Mouse (Mus musculus) kidney, embryonic 15.5 days (tissue): Measurements from ENCODE around the gene Adam12. TPM values are rescaled to one million over a fixed set of nuclear protein-coding genes. Genes with fewer than 3 reads are reported as not detected.

ENCODE experiments used
- ATAC-seq: fragments of 200-750 bp; cut with Nextera tagmentation; replicated peaks from 2 replicates; pipeline ENCODE4 v1.8.0; 2017; ENCODE audit warnings: moderate TSS enrichment; ENCODE audit not compliant: low FRiP score
- H3K27ac ChIP-seq: fragments of 300-500 bp; sonication (generic); 2 replicates; pipeline ENCODE4 v1.5.1; 2015; ENCODE audit warnings: mild to moderate bottlenecking, inconsistent platforms
- H3K27me3 ChIP-seq: fragments of 300-500 bp; sonication (generic); 2 replicates; pipeline ENCODE4 v1.6.1; 2015; ENCODE audit warnings: inconsistent platforms
- H3K36me3 ChIP-seq: fragments of 300-500 bp; sonication (generic); 2 replicates; pipeline ENCODE4 v1.6.1; 2015; ENCODE audit warnings: inconsistent platforms
- H3K4me1 ChIP-seq: fragments of 300-500 bp; sonication (generic); 2 replicates; pipeline ENCODE4 v1.6.1; 2015; ENCODE audit warnings: inconsistent platforms
- H3K4me2 ChIP-seq: fragments of 300-500 bp; sonication (generic); 2 replicates; pipeline ENCODE4 v1.6.1; 2015; ENCODE audit warnings: moderate library complexity, mild to moderate bottlenecking, inconsistent platforms
- H3K4me3 ChIP-seq: fragments of 300-500 bp; sonication (generic); replicated peaks from 2 replicates; pipeline ENCODE4 v1.5.1; 2015; ENCODE audit warnings: mild to moderate bottlenecking, inconsistent platforms
- H3K9ac ChIP-seq: fragments of 300-500 bp; sonication (generic); 2 replicates; pipeline ENCODE4 v1.6.1; 2015; ENCODE audit warnings: mild to moderate bottlenecking, inconsistent platforms
- H3K9me3 ChIP-seq: fragments of 300-500 bp; sonication (generic); replicated peaks from 2 replicates; pipeline ENCODE4 v1.6.1; 2016; ENCODE audit warnings: inconsistent platforms
- WGBS: fragments of 180-500 bp; shearing (Covaris S2); methylation state at CpG from one replicate; pipeline ENCODE4 v1.1.7; 2015; ENCODE audit warnings: mixed read lengths; 5-methylcytosine and 5-hydroxymethylcytosine counted together
- polyA plus RNA-seq: library from polyadenylated mRNA; unstranded; fragments of >200 nt; fragmentation: Nextera tagmentation; extraction: Ambion mirVana; gene quantifications from 2 replicates; pipeline ENCODE4 v1.2.1, GENCODE M21; 2015

Gene Adam12
- polyA plus RNA-seq, 1 experiment from 2014 or later: 6.8 TPM

DNA sequence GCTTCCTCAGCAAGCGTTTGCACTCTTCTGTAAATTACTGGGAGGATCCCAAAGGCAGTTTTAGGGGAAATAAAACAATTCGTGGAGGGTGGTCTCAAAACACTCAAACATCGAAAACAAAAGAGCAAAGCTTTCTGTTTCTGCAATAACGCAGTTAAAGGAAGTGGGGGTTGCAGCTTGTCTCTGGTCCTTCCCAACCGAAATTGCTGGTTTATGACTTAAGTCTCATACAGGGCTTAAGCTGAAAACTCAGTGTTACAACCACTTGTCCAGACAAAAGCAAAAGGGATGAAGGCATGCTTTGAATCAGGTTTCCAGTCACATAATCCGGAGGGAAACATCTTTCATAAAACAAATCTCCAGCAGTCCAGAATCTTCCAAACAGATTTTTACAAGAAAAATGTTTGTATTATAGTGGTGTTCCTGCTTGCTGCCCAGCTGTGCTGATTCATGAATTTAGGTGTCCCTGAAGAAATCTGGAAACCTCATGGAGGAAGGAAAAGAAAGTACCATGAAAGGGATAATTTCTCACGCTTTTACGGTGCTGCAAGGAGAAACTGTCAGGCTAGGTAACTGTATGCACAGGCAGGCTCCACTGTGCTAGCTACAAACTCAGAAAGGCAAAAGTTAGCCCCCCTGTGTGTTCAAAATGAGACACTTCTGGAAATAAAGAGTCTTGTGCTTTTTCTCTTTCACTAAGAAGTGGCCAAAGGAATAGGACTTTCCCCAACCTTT is 255.4 kb downstream of the Adam12 start:
- H3K27me3 ChIP-seq: no peaks in the 10 kb centered on the region
- H3K4me2 ChIP-seq: no peak overlapping the region
- no peak overlapping the region for H3K9ac ChIP-seq
- WGBS: 17% methylated on average over 8 of the region's 8 CpGs
- H3K4me3 ChIP-seq: no peak overlapping the region
- no peaks in the 10 kb centered on the region for H3K36me3 ChIP-seq
- ATAC-seq: no peak
- peaks cover 21% of the 10 kb centered on the region for H3K4me1 ChIP-seq
- no peak overlapping the region for H3K27ac ChIP-seq
- no peaks in the 10 kb centered on the region for H3K9me3 ChIP-seq

DNA sequence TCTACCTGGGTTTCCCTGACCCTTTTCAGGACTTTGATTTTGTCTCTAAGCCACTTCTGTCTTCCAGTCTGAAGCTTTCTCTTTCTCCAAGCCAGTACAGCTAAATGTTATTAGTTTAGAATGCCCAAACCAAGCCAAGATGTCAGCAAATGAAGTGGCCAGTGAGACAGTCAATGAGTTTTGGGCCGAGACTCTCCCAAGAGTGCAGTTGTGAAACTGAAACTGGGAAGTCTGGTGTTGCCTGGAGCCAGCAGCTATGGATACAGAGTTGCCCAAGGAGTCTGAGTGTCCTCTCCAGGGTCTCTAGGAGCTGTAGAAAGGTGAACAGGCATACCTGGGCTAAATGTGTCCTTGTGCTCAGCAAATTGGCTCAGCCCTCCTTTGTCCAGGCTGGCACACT is 260.9 kb downstream of the Adam12 start:
- WGBS: 80% methylated on average over 1 of the region's 1 CpGs
- no peak for ATAC-seq

DNA sequence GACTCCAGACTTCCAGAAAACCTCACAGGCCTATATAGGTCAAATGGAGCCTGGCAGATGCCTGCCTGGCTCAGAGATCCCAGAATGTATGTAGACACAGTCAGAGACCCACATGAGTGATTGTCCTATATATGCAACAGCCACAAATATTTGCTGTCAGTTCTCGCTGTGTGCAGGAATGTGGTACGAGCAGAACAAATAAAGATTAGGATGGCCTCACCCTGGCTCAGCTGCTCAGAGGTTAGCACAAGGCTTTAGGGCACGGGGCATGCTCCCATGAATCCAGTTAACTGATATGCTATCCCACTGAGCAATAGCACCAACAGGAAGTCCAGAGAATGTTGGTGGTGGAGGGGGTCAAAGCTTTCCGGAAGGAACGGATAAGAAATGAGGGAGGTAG is 261.5 kb downstream of the Adam12 start:
- no peaks in the 10 kb centered on the region for H3K9me3 ChIP-seq
- no peak overlapping the region for H3K9ac ChIP-seq
- no peak overlapping the region for H3K4me3 ChIP-seq
- no peak for ATAC-seq
- H3K4me2 ChIP-seq: no peak overlapping the region
- peaks cover 13% of the 10 kb centered on the region; the same call in 1 of the 2 replicates for H3K4me1 ChIP-seq
- no peaks in the 10 kb centered on the region for H3K36me3 ChIP-seq
- no peak overlapping the region; the same call in 1 of the 2 replicates for H3K27ac ChIP-seq
- no peaks in the 10 kb centered on the region for H3K27me3 ChIP-seq
- 41% methylated on average over 5 of the region's 5 CpGs for WGBS

More for the DNA sequence above, 260.9 kb downstream of the Adam12 start:
- H3K36me3 ChIP-seq: no peaks in the 10 kb centered on the region
- no peak overlapping the region for H3K4me3 ChIP-seq
- H3K4me2 ChIP-seq: no peak overlapping the region
- H3K9me3 ChIP-seq: no peaks in the 10 kb centered on the region
- no peaks in the 10 kb centered on the region for H3K27me3 ChIP-seq
- H3K9ac ChIP-seq: no peak overlapping the region
- no peak overlapping the region for H3K27ac ChIP-seq
- peaks cover 15% of the 10 kb centered on the region for H3K4me1 ChIP-seq

DNA sequence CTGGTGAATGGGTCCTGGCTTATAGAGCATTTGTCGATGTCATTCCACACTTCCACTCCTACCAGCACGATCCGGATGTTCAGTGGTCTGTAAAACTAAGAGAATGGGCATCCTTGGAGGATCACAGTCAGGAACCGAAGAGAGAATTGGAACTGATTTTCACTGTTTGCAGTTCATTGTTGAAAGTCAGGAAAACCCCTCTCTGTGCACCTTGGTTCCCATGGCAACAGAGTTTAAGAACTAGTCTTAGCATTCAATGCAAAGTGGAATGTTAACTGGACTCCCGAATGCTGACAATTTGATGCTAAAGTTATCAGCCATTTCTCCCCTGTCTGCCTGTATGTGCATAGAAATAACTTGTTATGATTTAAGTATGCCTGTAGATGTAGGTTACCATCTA is 264.0 kb downstream of the Adam12 start:
- H3K27ac ChIP-seq: no peak overlapping the region
- 77% methylated on average over 5 of the region's 5 CpGs for WGBS

DNA sequence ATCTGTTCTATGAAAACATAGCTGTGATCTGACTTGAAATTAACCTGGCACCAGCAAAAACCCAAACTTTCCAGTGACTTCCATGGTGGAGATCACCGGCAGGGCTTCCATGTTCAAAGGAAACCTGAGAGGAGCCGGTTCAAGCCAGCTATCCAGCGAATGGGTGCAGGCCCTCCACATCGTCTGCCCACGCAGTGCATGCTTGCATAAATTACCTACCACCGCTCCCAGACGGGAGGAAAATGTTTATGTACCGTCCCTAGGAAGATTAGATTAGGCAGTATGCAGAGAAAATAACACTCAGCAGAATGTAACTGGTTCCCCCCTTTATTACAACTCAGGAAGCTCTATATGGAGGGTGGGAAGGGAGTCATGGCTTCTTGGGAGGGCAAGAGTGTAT is 268.4 kb downstream of the Adam12 start:
- no peaks in the 10 kb centered on the region for H3K27me3 ChIP-seq
- no peak overlapping the region for H3K4me2 ChIP-seq
- H3K9ac ChIP-seq: no peak overlapping the region
- peak; percentile 82 for ATAC-seq
- H3K9me3 ChIP-seq: no peaks in the 10 kb centered on the region
- 0 out of 2 replicates have a peak overlapping the region, but pooled peaks have one; percentile 10 for H3K27ac ChIP-seq
- 0 out of 2 replicates have a peak, but pooled peaks cover 3% of the 10 kb centered on the region for H3K36me3 ChIP-seq
- H3K4me3 ChIP-seq: no peak overlapping the region
- WGBS: 6% methylated on average over 8 of the region's 8 CpGs
- H3K4me1 ChIP-seq: peaks cover 16% of the 10 kb centered on the region

More for the DNA sequence above, 264.0 kb downstream of the Adam12 start:
- no peak overlapping the region for H3K9ac ChIP-seq
- no peak overlapping the region for H3K4me2 ChIP-seq
- H3K27me3 ChIP-seq: no peaks in the 10 kb centered on the region
- H3K36me3 ChIP-seq: no peaks in the 10 kb centered on the region
- no peak for ATAC-seq
- peaks cover 29% of the 10 kb centered on the region for H3K4me1 ChIP-seq
- no peak overlapping the region for H3K4me3 ChIP-seq
- no peaks in the 10 kb centered on the region for H3K9me3 ChIP-seq

DNA sequence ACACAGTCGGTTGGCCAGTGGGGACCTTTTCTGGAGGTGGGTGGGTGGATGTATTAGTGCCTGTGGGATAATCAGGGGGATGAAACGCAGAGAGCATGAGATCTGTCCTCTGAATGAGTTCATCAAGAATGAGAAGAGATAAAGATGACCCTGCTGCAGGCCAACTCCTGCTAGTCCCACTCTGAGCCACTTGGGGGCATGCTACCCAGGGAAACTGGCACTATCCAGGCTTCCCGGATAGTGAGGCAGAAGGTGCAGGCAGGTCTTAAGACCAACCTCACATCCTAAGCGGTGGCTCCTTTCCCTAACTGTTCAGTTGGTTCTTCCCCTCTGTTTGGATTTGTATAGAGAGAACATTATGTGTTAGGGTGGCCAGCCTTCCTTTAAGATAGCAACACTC is 272.7 kb downstream of the Adam12 start:
- 63% methylated on average over 4 of the region's 4 CpGs for WGBS
- H3K9ac ChIP-seq: no peak overlapping the region
- no peak overlapping the region for H3K4me3 ChIP-seq
- no peak overlapping the region for H3K4me2 ChIP-seq
- no peaks in the 10 kb centered on the region for H3K27me3 ChIP-seq
- peaks cover 19% of the 10 kb centered on the region for H3K4me1 ChIP-seq
- H3K36me3 ChIP-seq: 0 out of 2 replicates have a peak, but pooled peaks cover 3% of the 10 kb centered on the region
- H3K9me3 ChIP-seq: no peaks in the 10 kb centered on the region
- no peak overlapping the region for H3K27ac ChIP-seq
- ATAC-seq: no peak

DNA sequence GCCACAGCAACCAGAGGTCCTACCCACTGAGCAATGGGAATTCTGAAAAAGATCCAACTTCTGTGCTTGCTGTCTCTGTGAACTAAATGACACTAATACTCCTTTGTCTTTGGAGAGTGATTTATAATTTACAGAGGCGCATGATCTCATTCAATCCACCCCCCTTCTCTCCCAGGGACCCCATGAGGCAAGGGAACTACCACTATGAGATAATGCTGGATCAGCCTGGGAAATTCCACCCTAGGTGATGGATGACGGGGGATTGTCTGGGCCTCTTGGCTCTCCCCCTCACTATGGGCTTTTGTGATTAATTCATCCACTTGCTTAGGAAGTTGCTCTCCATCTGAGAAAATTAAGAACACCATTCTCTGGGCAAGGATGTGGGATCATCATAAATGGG is 274.1 kb downstream of the Adam12 start:
- Histone ChIP-seq H3K36me3 (0 out of 2 replicates have a peak, but pooled peaks cover 3% of the 10 kb centered on the region), H3K9me3 (no peaks in the 10 kb centered on the region), H3K4me1 (peaks cover 7% of the 10 kb centered on the region; the same call in 1 of the 2 replicates), H3K9ac (no peak overlapping the region), H3K27ac (no peak overlapping the region), H3K4me3 (no peak overlapping the region), H3K27me3 (no peaks in the 10 kb centered on the region), H3K4me2 (no peak overlapping the region)
- no peak for ATAC-seq
- WGBS: 61% methylated on average over 2 of the region's 2 CpGs

DNA sequence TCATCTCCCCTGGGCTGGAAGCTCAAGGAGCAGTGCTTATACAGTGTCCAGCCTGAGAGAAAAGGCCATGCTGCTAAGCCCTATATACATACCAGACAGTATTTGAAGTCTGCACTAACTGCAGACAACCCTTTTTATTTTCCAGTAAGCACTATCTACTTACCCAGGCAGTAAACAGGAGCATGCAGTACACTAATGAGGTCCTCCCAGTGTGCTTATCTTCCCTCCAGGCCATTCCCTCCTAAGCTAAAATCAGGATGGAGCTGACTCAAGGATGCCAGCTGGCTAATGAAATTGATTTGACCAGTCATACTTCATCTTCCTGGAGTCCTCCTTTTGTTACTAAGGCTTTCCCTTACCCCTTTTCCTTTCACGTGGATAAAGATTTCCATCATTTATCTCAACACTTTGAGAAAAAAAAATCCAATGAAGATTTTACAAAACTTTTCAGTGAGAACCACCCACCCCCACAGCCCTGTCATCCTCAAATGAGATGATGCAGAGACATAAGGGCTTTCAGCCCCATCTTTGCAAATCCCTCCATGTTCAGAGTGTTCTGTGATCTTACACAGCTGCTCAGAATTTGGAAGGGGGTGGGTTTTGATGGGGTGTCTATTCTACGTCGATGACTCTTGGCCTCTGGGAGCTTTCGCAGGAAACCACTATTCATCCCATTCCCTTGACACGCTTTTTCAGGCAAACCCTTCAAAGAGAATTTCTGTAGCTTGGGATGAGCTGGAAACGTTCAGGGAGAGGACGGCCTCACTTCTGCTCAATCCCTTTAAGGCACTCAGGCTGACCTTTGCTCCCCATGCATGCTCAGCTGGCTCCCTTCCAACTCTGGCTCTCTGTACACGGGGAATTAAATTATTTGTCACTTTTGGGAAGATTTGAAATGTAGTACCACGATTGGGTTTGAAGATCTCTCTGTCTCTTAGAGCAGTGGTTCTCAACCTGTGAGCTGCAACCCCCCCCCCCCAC is 277.5 kb downstream of the Adam12 start:
- no peaks in the 10 kb centered on the region for H3K27me3 ChIP-seq
- H3K27ac ChIP-seq: no peak overlapping the region
- no peak overlapping the region for H3K9ac ChIP-seq
- 0 out of 2 replicates have a peak, but pooled peaks cover 7% of the 10 kb centered on the region for H3K4me1 ChIP-seq
- no peak for ATAC-seq
- no peaks in the 10 kb centered on the region for H3K9me3 ChIP-seq
- no peak overlapping the region for H3K4me2 ChIP-seq
- H3K36me3 ChIP-seq: no peaks in the 10 kb centered on the region
- 50% methylated on average over 9 of the region's 9 CpGs for WGBS
- no peak overlapping the region for H3K4me3 ChIP-seq

DNA sequence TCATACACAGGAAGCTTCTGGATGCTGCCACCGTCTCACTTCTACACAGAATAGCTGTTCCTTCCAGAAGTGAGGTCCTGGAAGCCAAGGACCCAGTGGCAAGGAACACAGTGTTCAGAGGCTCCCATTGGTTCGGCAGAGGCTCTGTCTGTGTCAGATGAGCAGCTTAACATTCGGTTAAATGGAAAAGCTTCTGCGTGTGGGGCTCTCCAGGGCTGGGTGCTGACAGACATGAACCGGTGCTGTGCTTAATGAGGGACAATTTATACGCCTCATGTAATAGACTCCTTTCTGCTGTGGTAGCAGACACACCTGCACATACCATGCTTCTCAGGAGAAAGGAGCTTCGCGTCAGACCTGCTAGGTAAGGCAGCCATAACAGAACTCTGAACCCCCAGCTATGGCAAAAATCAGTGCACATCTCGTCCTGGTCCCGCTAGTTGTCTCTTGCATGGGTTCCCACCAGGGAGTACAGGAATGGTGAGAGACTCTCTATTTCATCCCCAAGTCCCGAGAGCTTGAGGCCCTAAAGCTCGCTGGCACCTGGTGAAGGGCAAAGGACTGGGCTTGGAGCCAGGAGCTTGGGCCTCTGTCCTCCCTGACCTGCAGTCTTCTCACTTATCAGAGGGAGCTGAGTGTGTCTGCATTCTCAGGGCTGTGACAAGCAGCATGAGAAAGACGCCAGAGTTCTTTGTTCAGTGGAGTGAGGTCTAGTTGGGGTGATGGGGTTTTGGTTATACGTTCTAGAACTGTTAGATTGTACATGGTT is 280.0 kb downstream of the Adam12 start:
- Histone ChIP-seq H3K4me2 (no peak overlapping the region), H3K9me3 (no peaks in the 10 kb centered on the region), H3K4me1 (0 out of 2 replicates have a peak, but pooled peaks cover 7% of the 10 kb centered on the region), H3K4me3 (no peak overlapping the region), H3K9ac (no peak overlapping the region), H3K27me3 (no peaks in the 10 kb centered on the region), H3K36me3 (no peaks in the 10 kb centered on the region), H3K27ac (no peak overlapping the region)
- WGBS: 78% methylated on average over 14 of the region's 14 CpGs
- ATAC-seq: no peak

DNA sequence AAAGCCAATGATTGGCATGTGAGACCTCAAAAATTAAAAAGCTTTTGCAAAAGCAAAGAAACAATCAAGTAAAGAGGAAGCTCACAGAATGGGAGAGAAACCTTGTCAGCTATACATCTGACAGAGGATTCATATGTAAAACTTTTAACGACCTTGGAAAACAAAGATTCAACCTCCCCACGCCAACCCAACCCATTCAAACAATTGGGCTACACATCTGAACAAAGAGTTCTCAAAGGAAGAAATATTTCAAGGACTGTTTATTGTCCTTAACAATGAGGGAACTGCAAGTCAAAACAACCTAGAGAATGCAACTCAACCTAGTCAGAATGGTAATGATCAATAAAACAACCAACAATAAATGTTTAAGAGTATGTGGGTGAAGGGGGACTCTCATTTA is 284.6 kb downstream of the Adam12 start:
- no peak overlapping the region for H3K27ac ChIP-seq
- no peaks in the 10 kb centered on the region for H3K4me1 ChIP-seq
- H3K36me3 ChIP-seq: no peaks in the 10 kb centered on the region
- ATAC-seq: no peak
- no peak overlapping the region for H3K4me3 ChIP-seq
- WGBS: 73% methylated on average over 2 of the region's 2 CpGs
- H3K9me3 ChIP-seq: no peaks in the 10 kb centered on the region
- no peak overlapping the region for H3K9ac ChIP-seq
- H3K4me2 ChIP-seq: no peak overlapping the region
- H3K27me3 ChIP-seq: no peaks in the 10 kb centered on the region

DNA sequence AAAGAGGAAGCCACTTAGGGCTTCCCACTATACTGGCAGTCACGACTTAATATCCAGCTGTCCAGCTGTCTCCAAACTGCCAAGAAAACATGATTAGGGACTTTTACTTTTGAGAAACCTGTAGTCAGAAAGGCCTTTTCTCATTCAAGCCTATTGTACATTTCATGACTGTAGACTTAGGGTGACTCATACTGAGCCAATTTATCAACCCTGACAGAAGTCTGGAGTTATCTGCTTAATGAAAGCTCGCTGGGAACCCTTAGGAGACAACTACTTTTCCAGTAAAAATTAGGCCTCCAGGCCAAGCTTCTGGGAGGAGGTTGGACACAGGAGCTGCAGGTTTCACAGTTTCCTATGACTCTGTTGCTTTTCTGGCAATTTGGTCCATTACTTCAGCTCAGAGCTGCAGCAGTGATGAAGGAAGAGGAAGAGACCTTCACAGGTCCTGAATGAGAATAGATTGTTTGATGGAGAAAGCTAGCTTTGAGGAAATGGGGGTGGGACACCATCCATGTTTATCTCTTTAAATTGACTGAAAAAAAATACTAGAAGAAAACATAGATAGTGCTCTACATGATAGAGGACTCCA is 285.1 kb downstream of the Adam12 start:
- 38% methylated on average over 2 of the region's 2 CpGs for WGBS
- no peak overlapping the region for H3K27ac ChIP-seq

More for the DNA sequence above, 285.1 kb downstream of the Adam12 start:
- no peak for ATAC-seq
- H3K9me3 ChIP-seq: no peaks in the 10 kb centered on the region
- H3K4me1 ChIP-seq: no peaks in the 10 kb centered on the region
- no peak overlapping the region for H3K4me2 ChIP-seq
- no peaks in the 10 kb centered on the region for H3K27me3 ChIP-seq
- no peak overlapping the region for H3K4me3 ChIP-seq
- H3K9ac ChIP-seq: no peak overlapping the region
- H3K36me3 ChIP-seq: no peaks in the 10 kb centered on the region
